Mouse (Mus musculus) megakaryocyte progenitor cell, adult 5-6 weeks (primary cell): ENCODE measurements around the gene 1700014D04Rik. TPM values are rescaled to one million over a fixed set of nuclear protein-coding genes. Genes with fewer than 3 reads are reported as not detected.
"Not testable (repeated sequence)": the region's sequence is repeated elsewhere in the genome, so short reads cannot be mapped to it uniquely, and the experiment has no call there.

ENCODE experiments used
- ATAC-seq: replicated peaks from 2 replicates; pipeline ENCODE4 v1.8.0; 2016; ENCODE audit warnings: mild to moderate bottlenecking, moderate TSS enrichment, inconsistent platforms; ENCODE audit not compliant: poor library complexity
- total RNA-seq, 2 experiments: library from RNA; stranded (forward) in 1 of 2; stranded (reverse) in 1 of 2; fragments of 157-497, 149-512 nt in 1 of 2; fragments of 200-1000 nt in 1 of 2; gene quantifications; 2 replicates each; pipeline versions ENCODE4 v1.2.3 to v1.2.4; 2015 to 2017

Gene 1700014D04Rik
- total RNA-seq, 2 experiments from 2014 or later, result not detected

DNA sequence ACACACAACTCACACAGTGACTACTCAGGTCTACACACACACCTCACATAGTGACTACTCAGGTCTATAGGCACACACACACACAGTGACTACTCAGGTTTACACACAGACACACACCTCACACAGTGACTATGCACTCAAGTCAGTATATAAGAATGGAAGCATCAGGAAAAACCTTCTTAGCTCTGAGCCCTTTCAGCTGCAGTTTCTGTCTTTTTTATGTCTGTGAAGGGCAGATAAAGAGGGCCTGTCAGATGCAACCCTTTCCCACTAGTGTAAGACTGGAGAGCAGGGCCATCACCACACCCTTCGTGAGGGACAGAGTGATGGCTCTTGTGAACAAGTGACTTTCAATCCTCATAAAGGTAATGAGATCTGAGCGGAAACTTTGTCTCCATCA, 8.1 kb downstream of the 1700014D04Rik start:
- peak; percentile 54 for ATAC-seq

- ATAC-seq, result peak; percentile 81
Measured at GRCm38 (mm10) chr13:59735190-59735589, 11.4 kb downstream of the 1700014D04Rik start.

DNA sequence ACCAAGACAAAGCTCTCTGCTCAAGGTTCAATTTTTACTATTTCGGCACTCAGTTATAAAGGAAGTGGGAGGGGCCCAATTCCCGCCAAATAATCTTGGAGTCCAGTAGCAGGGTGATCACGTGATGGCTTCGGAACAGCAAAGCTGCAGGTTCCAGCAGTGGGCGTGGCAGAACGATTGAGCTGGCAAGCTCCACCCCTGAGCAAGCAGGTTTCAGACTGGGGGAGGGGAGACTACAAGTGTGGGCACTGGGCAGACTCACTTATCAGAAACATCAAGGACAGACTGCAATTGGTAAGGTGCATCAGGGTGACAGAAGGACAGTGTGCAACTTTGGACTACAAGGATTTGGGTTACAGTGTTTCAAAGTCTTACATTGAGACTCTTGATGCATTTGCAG, 12.2 kb downstream of the 1700014D04Rik start:
- not testable (repeated sequence) for ATAC-seq

DNA sequence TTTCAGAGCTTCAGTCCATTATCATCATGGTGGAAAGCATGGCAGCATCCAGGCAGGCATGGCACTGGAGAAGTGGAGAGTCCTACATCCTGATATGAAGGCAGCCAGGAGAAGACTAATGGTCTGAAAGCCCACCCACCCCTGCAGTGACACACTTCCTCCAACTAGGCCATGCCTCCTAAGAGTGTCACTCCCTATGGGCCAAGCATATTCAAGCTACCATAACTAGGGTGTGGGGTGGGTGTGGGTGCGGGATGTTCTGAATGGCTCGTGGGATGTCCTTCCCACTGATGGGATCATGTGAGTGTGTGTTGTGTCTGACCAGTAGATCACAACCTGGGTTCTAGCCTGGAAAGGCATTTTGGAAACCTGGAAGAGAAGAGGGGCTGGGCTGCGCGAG, 12.6 kb downstream of the 1700014D04Rik start:
- no peak for ATAC-seq

GRCm38 (mm10) chr13:59731652-59732051, 14.9 kb downstream of the 1700014D04Rik start, which contains the start of gene Spata31d1d:
Spata31d1d (minus strand) TSS chr13:59731752.
- no peak for ATAC-seq

- peak; percentile 93 for ATAC-seq
Measured at GRCm38 (mm10) chr13:59728378-59729093, 18.0 kb downstream of the 1700014D04Rik start.

DNA sequence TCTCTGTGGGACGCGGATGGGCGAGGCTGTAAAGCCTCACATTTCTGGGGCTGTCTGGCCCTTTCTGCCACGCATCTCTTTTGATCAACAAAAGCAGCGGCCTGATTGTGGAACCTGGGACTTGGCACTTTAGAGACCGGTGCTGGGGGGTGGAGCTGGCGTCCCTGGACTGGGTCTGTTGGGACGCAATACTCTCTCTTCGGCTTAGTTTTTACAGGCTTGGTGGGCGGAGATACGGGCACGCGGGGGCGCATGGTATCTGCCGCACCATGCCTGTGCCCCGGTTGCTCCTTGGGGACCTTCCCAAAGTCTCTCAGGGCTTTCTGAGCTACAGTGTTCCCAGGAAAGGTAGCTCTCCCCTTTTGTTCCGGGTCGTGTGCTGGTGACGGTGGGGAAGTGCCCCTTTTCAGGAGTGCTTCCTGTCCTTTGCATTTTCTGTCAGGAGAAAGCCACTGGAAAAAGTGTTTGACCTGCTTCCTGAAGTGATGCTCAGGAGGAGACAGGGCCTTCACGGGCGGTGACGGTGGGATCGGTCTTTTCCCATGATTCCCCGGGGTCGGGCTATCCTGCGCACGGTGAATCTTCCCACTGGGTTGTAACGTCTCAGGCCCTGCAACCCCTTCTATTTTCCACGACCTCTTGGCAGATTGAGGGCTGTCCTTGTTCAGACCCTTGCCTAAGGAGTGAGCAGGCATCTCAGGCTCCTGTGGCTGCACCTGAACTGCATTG, 20.2 kb downstream of the 1700014D04Rik start:
- 0 out of 2 replicates have a peak, but pooled peaks have one; percentile 5 for ATAC-seq

DNA sequence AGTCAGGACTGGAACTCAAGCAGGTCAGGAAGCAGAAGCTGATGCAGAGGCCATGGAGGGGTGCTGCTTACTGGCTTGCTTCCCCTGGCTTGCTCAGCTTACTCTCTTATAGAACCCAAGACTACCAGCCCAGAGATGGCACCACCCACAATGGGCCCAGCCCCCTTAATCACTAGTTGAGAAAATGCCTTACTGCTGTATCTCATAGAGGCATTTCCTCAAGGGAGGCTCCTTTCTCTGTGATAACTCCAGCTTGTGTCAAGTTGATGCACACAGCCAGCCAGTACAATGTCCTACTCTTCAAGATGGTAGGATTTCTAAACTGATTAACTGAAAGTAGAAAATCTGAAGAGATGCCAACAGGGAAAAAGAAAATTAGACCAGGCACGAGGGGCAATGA, 24.5 kb downstream of the 1700014D04Rik start:
- not testable (repeated sequence) for ATAC-seq

DNA sequence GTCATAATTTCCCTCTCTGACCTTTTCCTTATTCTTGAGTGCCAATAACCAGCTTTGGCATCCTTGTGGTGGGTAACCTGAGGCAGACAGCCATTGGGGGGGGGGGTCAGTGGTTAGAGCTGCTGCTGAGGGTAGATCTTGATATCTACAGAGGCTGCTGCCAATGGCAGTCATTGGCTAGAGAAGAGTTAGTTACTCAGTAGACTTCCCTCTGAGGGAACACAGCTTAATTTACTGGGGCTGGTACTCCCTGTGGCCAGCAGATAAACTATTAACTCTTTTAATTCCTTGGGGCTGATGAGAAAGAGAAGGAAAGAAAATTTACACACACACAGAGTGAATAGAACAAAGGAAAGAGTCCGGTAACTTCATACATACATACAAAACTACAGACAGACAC, 27.1 kb downstream of the 1700014D04Rik start:
- peak; percentile 70 for ATAC-seq

DNA sequence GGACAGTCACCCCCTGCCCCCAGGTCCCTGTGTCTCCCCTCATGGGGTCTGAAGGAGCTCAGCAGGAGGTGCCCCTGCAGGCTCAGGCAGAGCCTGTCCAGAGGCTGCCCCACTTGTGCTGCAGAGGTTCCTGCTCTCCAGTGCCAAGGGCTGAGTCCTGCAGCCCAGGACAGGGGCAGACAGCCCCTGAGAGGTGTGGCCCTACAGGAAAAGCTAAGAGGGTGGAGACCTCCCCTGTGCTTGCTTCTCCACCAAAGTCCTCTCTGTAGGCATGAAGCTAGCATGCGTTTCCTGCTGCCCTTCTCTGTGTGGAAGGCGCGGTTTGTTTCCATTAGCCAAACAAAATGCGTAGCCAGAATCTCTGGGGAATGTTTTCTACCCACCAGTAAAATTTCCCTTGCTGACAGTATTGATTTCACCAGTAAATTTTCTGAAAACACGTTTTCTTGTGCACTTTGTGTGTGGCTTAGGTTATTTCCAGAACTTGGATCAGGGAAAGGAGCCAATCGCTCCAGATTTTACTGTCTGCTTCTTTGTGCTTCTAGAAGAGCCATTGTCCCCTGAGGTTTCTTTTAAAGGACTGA, 27.6 kb downstream of the 1700014D04Rik start:
- peak; percentile 59 for ATAC-seq

- no peak for ATAC-seq
Measured at GRCm38 (mm10) chr13:59713710-59714109, 32.8 kb downstream of the 1700014D04Rik start.

DNA sequence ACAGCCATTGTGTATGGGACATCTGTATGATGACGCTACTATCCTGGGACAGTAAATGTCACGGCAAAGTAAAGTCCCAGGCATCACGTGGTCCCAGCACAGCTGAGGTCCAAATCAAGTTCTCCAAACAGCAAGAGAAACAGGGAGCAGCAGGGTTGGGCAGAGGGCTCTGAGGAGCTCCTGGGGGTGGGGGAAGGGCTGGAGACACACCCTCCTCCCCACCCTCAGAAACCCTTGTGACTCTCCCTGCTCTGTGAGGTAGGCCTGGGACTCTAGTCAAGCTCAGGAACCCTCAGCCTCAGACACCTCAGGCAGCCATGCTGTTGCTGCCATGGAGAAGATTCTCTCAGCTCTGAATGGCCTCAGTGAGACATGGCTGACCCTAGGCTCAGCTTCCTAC, 34.6 kb downstream of the 1700014D04Rik start, which contains the start of gene Spata31d1b:
TSS of gene Spata31d1b (plus strand) at position 301 of the 400 bp plus-strand sequence.
- not testable (repeated sequence) for ATAC-seq

GRCm38 (mm10) chr13:59710230-59710629, 36.3 kb downstream of the 1700014D04Rik start, which contains the start of gene Spata31d1a:
Spata31d1a (minus strand) TSS chr13:59710330.
- ATAC-seq, result no peak

GRCm38 (mm10) chr13:59704562-59704961, 42.0 kb downstream of the 1700014D04Rik start:
- peak; percentile 89 for ATAC-seq

DNA sequence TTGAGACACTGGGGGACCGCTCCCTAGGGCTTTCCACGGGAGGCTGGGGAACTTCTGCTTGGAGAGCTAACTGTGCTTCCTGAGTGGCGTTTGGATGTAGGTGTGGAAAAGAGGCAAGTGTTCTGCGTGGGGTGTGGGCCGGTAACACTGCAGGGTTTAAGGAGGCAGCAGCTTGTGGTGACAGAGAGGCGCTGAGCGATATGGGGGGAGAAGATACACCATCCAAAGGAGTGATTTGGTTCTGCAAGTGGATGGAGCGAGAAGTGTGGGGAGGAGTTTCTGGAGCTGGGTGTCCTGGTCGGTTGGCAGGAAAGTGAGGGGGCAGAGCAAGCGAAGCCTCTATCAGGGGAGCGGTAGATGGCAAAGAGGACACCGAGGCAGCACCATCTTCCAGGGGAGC, 43.0 kb downstream of the 1700014D04Rik start:
- ATAC-seq, result no peak

DNA sequence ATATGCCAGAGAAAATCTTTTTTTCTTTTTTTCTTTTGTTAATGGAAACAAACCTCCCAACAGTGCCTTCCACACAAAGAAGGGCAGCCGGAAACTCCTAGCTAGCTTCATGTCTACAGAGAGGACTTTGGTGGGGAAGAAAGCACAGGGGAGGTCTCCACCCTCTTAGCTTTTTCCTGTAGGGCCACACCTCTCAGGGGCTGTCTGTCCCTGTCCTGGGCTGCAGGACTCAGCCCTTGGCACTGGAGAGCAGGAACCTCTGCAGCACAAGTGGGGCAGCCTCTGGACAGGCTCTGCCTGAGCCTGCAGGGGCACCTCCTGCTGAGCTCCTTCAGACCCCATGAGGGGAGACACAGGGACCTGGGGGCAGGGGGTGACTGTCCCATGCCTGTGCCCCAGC, 46.4 kb downstream of the 1700014D04Rik start:
- ATAC-seq, result not testable (repeated sequence)

- ATAC-seq, result no peak
Measured at GRCm38 (mm10) chr13:59699131-59699530, 47.4 kb downstream of the 1700014D04Rik start.

DNA sequence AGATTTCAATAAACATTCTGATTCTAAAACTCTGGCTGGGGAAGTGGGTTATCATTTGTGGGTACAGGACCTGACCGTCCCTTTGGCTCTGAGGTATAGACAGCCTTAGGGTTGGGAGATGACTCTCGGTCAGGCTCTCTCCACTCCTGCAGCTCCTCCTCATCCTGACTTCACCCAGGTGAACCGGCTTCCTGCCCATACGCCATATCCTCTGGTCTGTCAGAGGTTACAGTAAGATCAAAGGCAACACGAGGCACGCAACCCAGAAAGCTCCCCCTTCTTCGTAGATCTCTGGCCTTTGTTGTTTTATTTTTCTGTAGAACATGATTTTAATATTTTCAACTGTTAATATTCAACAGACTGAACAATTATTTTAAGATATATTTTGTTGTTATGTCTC, 50.8 kb downstream of the 1700014D04Rik start:
- no peak for ATAC-seq

- ATAC-seq, result no peak
Measured at GRCm38 (mm10) chr13:59694008-59694407, 52.5 kb downstream of the 1700014D04Rik start, which contains the start of gene 4921517D22Rik. 4921517D22Rik (minus strand) TSS chr13:59694108.

- no peak for ATAC-seq
Measured at GRCm38 (mm10) chr13:59691478-59691877, 55.1 kb downstream of the 1700014D04Rik start.
